Mouse (Mus musculus): ENCODE measurements around the gene Gm10277.

GRCm38 (mm10) chr11:77787707-77788106, at the start of gene Gm10277:
- no peak for TF ChIP-seq POLR2A (IDR thresholded peaks at IDR 0.05; ENCODE audit: control insufficient read depth, extremely low read depth, insufficient read depth, low read length, poor library complexity)
- TF ChIP-seq CTCF (IDR thresholded peaks at IDR 0.05; ENCODE audit: borderline replicate concordance, control insufficient read depth, extremely low read depth, insufficient read depth, low read length, poor library complexity) = no peak

All from thymus, adult 2 months (tissue).